In the genomic region with DNA sequence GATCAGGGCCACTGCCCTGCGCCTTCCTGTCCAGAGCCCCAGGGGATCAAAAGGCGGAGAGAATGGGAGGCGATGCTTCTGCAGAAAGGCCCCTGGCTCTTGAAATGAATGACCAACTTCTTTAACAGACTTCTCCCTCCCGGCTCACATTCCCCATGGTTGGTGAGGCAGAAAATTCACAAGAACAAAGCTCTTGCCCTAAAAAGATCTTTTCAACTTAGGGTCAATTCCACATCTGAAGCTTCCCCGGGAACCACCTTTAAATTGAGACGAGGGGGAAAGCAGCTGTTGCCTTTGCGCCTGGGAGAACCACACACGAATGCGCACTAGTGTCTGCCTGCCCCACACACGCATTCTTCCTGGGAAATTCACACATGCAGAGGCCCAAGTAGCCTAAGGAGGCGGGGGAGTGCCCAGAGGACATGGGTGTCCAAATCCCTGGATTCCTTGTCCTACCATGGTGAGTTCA, we compare ENCODE assay signal across 12 mouse cellular contexts. TPM values are rescaled to one million over a fixed set of nuclear protein-coding genes. Genes with fewer than 3 reads are reported as not detected.
DNase-seq lines count a peak whose midpoint lies in the region; TF ChIP-seq lines count a peak whose summit lies in the region.
"Had no signal": no experiment of that assay in that cellular context is flagged by ENCODE, and none has a peak within 500 bp of the region (broad histone marks: within the 10 kb centered on the region; RNA-seq: fewer than 3 reads in every experiment).

No protein-coding gene starts in this region.

- no peaks in the 10 kb centered on the region for H3K9me3 ChIP-seq in embryonic facial prominence, embryonic 10.5 days
- H3K9me3 ChIP-seq: lung, embryonic 15.5 days had no signal

- WGBS in embryonic facial prominence, embryonic 10.5 days, result 26% methylated on average over 11 of the region's 11 CpGs
- 35% methylated on average over 11 of the region's 11 CpGs for WGBS in kidney, adult 2 months

- H3K27me3 ChIP-seq in embryonic facial prominence, embryonic 10.5 days (replicated peaks; ENCODE audit: low read depth, poor library complexity, severe bottlenecking), result peaks cover 17% of the 10 kb centered on the region; the same call in 1 of the 2 replicates
- no peaks in the 10 kb centered on the region for H3K27me3 ChIP-seq in kidney, adult 2 months (replicated peaks; ENCODE audit: control insufficient read depth, insufficient read depth, low read length)
- H3K27me3 ChIP-seq: lung, embryonic 15.5 days had no signal

- no peak overlapping the region for H3K4me3 ChIP-seq in layer of hippocampus, adult 2 months
- H3K4me3 ChIP-seq in embryonic facial prominence, embryonic 10.5 days, result no peak overlapping the region
- H3K4me3 ChIP-seq in kidney, adult 2 months (ENCODE audit: insufficient read depth, low read depth, low read length), result no peak overlapping the region
- H3K4me3 ChIP-seq: limb, embryonic 13.5 days; lung, embryonic 15.5 days had no signal

- no peak for DNase-seq in layer of hippocampus, adult 2 months (ENCODE audit: low spot score in 2 of 2)
- DNase-seq in layer of hippocampus, adult 18-20 months (ENCODE audit: low spot score in 2 of 2), result no peak
- peak; percentile 46 for DNase-seq in embryonic facial prominence, embryonic 10.5 days (ENCODE audit: low spot score)
- DNase-seq in kidney, adult 2 months, result peak; percentile 89
- peak; percentile 74 for DNase-seq in mesoderm, embryonic 11.5 days (ENCODE audit: low read depth, low spot score)
- DNase-seq in left cerebral cortex, adult 11 months (ENCODE audit: low spot score), result no peak
- no peak for DNase-seq in cerebellum, adult 11-12 months
- DNase-seq in cerebellum, adult 9-10 months, result no peak
- DNase-seq: cerebellum, adult 8-10 months; gastrocnemius, postnatal 25 days had no signal

- TF ChIP-seq CTCF in layer of hippocampus, adult 2 months (conservative IDR thresholded peaks at IDR 0.05), result no peak
- TF ChIP-seq CTCF in kidney, adult 2 months (conservative IDR thresholded peaks at IDR 0.05; ENCODE audit: insufficient read depth, insufficient read length, low read depth, low read length), result no peak

- no peaks in the 10 kb centered on the region for H3K36me3 ChIP-seq in embryonic facial prominence, embryonic 10.5 days (replicated peaks)
- H3K36me3 ChIP-seq in kidney, adult 2 months (ENCODE audit: control insufficient read depth, insufficient read depth, low read length), result no peaks in the 10 kb centered on the region
- H3K36me3 ChIP-seq: limb, embryonic 13.5 days; lung, embryonic 15.5 days had no signal

- H3K4me1 ChIP-seq in embryonic facial prominence, embryonic 10.5 days, result peaks cover 39% of the 10 kb centered on the region
- H3K4me1 ChIP-seq in kidney, adult 2 months (ENCODE audit: control insufficient read depth, insufficient read depth, low read length), result peaks cover 40% of the 10 kb centered on the region

- no peak for TF ChIP-seq POLR2A in kidney, adult 2 months (IDR thresholded peaks at IDR 0.05; ENCODE audit: low read depth, low read length)

- H3K27ac ChIP-seq in layer of hippocampus, adult 2 months, result peak overlapping the region; percentile 82
- H3K27ac ChIP-seq in embryonic facial prominence, embryonic 10.5 days (replicated peaks), result peak overlapping the region; percentile 78
- peak overlapping the region; percentile 95 for H3K27ac ChIP-seq in kidney, adult 2 months (ENCODE audit: insufficient read depth, low read depth, low read length)
- H3K27ac ChIP-seq: limb, embryonic 13.5 days; lung, embryonic 15.5 days had no signal

RNA-seq across cellular contexts. Expression of a gene that starts 40.0 kb away (rescaled TPM):
- total RNA-seq in layer of hippocampus, adult 2 months (2021), result 100 to 1,000 TPM; 115 to 126 TPM
- 100 to 1,000 TPM; 109 to 118 TPM for total RNA-seq in layer of hippocampus, adult 18-20 months (2021)
- 199 and 202 TPM in 2 replicates for polyA plus RNA-seq in embryonic facial prominence, embryonic 10.5 days (2016; fragmentation: Nextera tagmentation; extraction: Ambion mirVana)
- 8.9 and 12.1 TPM in 2 replicates for polyA plus RNA-seq in kidney, adult 2 months (2012; rRNA removed)

RNA-seq across cellular contexts. Expression of a gene that starts 59.9 kb away (rescaled TPM):
- 10 to 100 TPM; 34.5 to 36.8 TPM for total RNA-seq in layer of hippocampus, adult 2 months (2021)
- total RNA-seq in layer of hippocampus, adult 18-20 months (2021), result 10 to 100 TPM; 34.3 to 36.8 TPM
- 16.2 and 17.2 TPM in 2 replicates for polyA plus RNA-seq in embryonic facial prominence, embryonic 10.5 days (2016; fragmentation: Nextera tagmentation; extraction: Ambion mirVana)
- 16.1 and 17.5 TPM in 2 replicates for polyA plus RNA-seq in kidney, adult 2 months (2012; rRNA removed)

Comparison
In these comparisons a context has a peak if more than half of its experiments do, and no peak if none do; other contexts are left out.
1. DNase-seq: peak in embryonic facial prominence, embryonic 10.5 days (single experiment), kidney, adult 2 months (single experiment) and mesoderm, embryonic 11.5 days (single experiment); none in layer of hippocampus, adult 2 months (0 of 2), layer of hippocampus, adult 18-20 months (0 of 2), left cerebral cortex, adult 11 months (single experiment), cerebellum, adult 11-12 months (single experiment) and cerebellum, adult 9-10 months (single experiment).
2. Peak in every context shown above with its lines, with median percentiles within 50 percentile points of each other: H3K27ac ChIP-seq.